Mouse (Mus musculus) adipocyte (in vitro differentiated cells): ENCODE results near the gene Tmbim7.
"Not testable (repeated sequence)": the region's sequence is repeated elsewhere in the genome, so short reads cannot be mapped to it uniquely, and the experiment has no call there.

Source experiments
- DNase-seq: peaks from one replicate; pipeline ENCODE4 v3.0.0-alpha.2; 2016; ENCODE audit warnings: low spot score

Gene Tmbim7

DNA sequence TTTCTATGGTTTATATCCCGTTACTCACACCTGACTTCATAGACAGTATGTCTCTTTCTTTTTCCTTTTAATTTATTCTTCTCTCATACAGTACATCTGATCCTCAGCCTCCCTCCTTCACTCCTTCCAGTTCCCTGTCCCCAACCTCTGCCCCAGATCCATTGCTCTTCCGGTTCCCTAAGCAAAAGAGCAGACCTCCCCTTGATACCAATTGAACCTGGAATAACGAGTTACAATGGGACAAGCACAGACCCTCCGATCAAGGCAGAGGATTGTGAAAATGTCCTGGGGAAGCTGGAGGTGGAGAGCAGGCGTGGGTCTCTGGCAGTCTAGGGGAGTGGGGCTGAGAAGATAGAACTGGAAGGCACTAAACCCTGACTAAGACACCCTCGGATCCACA, at the start of gene Tmbim7:
Gene Tmbim7 (plus strand): TSS at position 301 of the 400 bp plus-strand sequence.
- no peak for DNase-seq

- no peak for DNase-seq
Measured at GRCm38 (mm10) chr5:3607114-3607513, 43.9 kb upstream of the Tmbim7 start.

DNA sequence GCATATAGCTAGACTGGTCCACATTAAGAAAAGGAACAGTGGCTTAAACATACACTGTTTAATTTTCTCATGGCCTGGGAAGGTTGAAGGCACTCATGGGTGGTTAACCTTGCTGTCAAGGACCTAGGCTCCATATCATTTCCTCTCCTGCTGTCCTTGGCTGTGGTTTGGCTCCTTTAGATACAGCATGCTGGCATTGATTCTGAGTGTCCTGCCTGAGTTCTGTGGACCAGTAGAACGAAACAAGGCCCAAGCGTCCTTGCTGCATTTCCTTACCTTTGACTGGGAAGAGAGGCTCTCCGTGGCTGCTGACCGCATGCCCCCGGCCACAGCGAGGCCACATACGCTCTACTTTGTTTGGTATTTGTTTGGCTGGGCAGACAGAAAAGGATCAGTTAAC, 41.7 kb upstream of the Tmbim7 start:
- DNase-seq = no peak

GRCm38 (mm10) chr5:3611835-3612234, 39.1 kb upstream of the Tmbim7 start:
- not testable (repeated sequence) for DNase-seq

DNA sequence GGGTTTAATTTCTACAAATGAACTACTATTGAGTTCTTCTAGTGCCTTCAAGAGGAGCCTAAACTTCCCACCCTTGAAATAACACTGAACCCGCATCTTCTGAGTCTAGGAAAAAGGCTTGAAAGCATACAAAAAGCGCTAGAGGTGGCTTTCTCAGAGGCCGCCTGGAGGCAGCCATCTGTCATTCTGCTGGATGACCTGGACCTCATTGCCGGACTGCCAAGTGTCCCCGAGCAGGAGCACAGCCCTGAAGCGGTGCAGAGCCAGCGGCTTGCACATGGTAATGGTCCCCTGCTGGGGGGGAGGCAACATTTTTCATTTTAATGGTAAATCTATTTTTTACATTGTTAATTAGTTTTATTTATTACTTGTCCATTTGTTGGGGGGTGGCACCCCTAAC, 30.5 kb upstream of the Tmbim7 start:
- no peak for DNase-seq

GRCm38 (mm10) chr5:3630055-3630454, 20.9 kb upstream of the Tmbim7 start:
- DNase-seq = no peak

- no peak for DNase-seq
Measured at GRCm38 (mm10) chr5:3631512-3632271, 19.3 kb upstream of the Tmbim7 start.

GRCm38 (mm10) chr5:3632285-3632684, 18.7 kb upstream of the Tmbim7 start:
- DNase-seq = no peak

- DNase-seq = no peak
Measured at GRCm38 (mm10) chr5:3633315-3633714, 17.7 kb upstream of the Tmbim7 start.

- no peak for DNase-seq
Measured at GRCm38 (mm10) chr5:3633951-3634350, 17.0 kb upstream of the Tmbim7 start.

DNA sequence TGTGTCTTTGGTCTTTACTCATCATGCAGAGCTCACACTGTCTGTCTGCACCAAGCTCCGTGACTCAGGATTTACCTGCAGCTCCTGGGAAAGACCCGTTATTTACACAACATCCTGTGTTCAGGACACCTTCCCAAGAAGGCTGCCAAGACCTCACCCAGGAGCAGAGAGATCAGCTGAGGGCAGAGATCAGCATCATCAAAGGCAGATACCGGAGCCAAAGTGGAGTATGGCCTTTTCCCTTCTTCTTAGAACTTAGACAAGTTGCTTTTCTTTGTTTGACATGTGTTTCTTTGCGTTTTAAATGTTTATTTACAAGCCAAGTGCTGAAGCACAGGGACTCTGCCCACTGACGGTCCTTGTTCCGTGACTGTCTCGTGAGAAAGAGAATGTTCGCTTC, 15.7 kb upstream of the Tmbim7 start:
- no peak for DNase-seq

DNA sequence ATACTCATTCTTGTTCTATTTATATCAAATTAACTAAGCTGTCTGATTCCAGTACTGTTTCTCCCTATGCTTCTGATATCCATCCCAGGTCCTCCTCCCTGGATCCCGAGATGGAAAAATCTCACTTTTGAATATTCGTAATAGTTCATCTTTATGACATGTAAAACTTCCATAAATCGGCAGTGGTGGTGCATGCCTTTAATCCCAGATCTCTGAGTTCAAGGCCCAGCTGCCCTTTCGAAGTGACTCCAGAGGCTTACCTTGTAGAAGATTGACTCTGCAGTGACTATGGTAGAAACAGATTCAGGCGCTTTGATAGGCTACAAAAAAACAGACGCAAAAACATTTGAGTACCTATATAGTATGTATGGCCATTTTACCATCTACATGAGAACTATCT, 6.4 kb upstream of the Tmbim7 start:
- no peak for DNase-seq

DNA sequence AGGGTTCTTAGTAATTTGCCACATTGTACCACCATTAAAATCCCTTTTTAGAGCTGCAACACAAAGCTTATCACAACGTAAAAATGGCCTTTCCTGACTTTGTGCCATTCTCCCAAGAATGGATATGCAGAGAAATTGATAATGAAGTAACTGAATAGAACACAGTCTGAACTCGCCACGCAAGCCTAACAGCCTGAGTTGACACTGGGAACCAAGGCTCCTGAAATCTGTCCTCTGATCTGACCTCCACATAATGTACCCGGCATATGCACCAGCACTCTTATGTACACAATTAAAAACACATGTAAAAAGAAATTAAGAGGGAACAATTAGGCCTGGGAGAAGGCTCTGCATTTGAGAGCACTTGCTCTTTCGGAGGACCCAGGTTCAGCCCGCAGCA, 5.7 kb upstream of the Tmbim7 start:
- DNase-seq = no peak

DNA sequence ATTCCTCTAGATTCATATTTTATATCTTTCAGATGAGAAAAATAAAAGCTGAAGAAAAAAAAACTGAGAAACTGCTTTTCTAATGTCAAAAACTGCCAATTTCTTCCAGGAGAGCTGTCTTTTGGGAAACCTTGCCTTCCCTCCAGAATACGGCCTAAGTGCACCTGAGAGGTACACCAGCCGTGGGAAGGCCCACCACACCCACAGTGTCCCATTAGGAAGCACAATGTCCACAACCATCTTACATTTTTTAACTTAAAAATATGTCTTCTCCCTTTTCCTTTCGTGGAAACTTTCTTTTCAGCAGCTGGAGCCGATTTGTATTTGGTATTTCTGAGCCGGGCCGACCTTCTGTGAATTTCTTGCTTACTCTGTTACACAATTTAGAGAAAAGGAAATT, 4.4 kb upstream of the Tmbim7 start:
- no peak for DNase-seq

- DNase-seq = peak; percentile 81
Measured at GRCm38 (mm10) chr5:3646991-3647707, 3.8 kb upstream of the Tmbim7 start.

DNA sequence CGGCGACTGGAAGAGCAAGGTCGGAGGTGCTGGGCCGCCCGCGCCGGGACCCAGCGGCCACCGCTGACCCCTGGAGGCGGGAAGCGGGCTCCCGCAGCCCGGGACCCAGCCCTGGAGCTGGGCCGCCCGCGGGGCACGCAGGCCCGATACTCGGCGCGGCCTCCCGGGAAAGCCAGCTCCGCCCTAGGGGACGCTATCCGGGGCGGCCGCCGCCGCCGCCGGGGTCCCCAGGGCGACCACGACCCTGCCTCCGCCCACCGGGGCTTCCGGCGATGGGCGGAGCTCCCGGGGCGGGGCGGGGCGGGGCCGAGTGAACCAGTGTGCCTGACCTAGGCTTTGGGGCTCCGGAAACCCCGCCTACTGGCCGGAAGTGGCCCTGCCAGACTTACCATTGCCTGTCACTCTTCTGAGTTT, 3.3 kb upstream of the Tmbim7 start:
- peak; percentile 92 for DNase-seq

DNA sequence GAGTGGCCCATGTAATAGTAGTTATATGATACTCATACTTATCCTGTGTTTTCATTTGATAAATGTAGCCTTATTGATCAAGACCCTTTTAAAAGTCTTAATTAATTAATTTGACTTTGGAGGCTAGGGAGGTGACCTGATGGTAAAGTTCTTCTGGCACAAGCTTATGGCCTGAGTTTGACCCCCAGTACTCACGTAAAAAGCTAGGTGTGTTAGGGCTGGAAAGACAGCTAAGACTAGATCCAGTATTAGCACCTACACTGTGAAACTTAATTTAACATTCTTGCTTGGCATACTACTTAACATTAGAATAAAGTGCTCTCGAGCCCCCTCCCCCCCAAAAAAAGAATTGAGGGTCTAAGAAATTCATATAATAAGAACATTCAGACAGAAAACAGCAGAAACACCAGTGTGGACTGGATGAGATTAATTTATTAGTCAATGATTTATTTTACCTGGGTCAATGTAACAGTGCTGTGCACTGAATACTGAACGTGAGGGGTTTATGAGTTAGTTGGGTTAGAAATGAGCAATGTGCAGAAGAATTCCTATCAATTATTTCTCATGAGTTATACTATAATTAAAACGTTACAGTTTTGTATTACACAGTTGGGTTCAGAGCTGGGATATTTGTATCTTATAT, 2.7 kb upstream of the Tmbim7 start:
- DNase-seq = no peak

GRCm38 (mm10) chr5:3648849-3649210, 2.2 kb upstream of the Tmbim7 start:
- DNase-seq = no peak

- DNase-seq = no peak
Measured at GRCm38 (mm10) chr5:3651621-3652020, 640 bp downstream of the Tmbim7 start.

GRCm38 (mm10) chr5:3652903-3653575, 2.1 kb downstream of the Tmbim7 start:
- not testable (repeated sequence) for DNase-seq

DNA sequence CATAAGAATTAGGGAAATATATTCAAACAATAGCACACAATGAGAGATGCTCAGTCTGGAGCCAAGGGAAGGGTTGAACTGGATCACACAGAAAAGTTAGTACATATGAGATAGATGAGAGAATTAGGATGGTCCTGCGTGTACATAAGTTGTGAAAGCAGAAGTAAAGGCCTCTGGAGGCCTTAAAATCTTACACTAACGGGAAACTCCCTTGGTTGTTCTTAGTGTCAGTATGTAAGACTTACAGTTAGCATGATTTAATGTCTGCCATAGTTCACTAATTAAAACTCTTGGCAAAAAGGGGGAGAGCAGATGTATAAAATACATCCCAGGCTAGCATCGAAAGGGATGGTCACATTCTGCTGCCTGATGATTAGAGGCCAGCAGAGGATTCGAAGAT, 2.8 kb downstream of the Tmbim7 start:
- DNase-seq = no peak

- DNase-seq = no peak
Measured at GRCm38 (mm10) chr5:3657085-3657484, 6.1 kb downstream of the Tmbim7 start, which contains the start of gene Gatad1. TSS of gene Gatad1 (minus strand) at chr5:3657185.

DNA sequence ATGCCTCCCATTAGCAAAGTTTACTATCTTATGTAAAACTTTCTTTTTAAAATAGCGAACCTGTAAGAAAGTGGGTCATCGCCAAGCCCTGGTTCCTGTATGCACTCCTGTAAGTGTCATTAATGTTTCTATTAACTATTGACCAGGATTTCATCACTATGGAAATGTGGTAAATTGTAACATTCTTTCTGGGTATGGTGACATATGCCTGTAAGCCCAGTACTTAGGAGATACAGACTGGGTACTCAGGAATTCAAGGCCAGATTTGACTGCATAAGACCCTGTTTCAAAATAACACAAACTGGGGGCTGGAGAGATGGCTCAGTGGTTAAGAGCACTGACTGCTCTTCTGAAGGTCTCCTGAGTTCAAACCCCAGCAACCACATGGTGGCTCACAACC, 14.2 kb downstream of the Tmbim7 start:
- DNase-seq = no peak
